Mouse (Mus musculus) ES-E14 (cell line): ENCODE results near the gene Farsa.

ENCODE experiments used
- HCFC1 ChIP-seq: IDR thresholded peaks from 2 replicates; pipeline ENCODE4 v1.6.1; 2012; ENCODE audit warnings: low read length, inconsistent platforms, borderline replicate concordance; ENCODE audit not compliant: insufficient read depth
- MAFK ChIP-seq: IDR thresholded peaks from 2 replicates; pipeline ENCODE4 v1.6.1; 2014; ENCODE audit warnings: mild to moderate bottlenecking, low read depth, low read length, inconsistent platforms; ENCODE audit not compliant: insufficient read depth
- ZC3H11A ChIP-seq: IDR thresholded peaks from 2 replicates; pipeline ENCODE4 v1.6.1; 2012; ENCODE audit warnings: low read depth, mild to moderate bottlenecking, inconsistent platforms, low read length, borderline replicate concordance
- ZNF384 ChIP-seq: IDR thresholded peaks from 2 replicates; pipeline ENCODE4 v1.6.1; 2012; ENCODE audit warnings: low read depth, low read length, inconsistent platforms

- no peak for TF ChIP-seq MAFK
- no peak for TF ChIP-seq HCFC1
- TF ChIP-seq ZNF384 = no peak
- no peak for TF ChIP-seq ZC3H11A
Observed at GRCm38 (mm10) chr8:84810896-84811295, 45.9 kb upstream of the Farsa start.
